Mouse (Mus musculus): ENCODE results near the gene Gm21762.
"Not testable (repeated sequence)": the region's sequence is repeated elsewhere in the genome, so short reads cannot be mapped to it uniquely, and the experiment has no call there.

The Gm21762 gene

DNA sequence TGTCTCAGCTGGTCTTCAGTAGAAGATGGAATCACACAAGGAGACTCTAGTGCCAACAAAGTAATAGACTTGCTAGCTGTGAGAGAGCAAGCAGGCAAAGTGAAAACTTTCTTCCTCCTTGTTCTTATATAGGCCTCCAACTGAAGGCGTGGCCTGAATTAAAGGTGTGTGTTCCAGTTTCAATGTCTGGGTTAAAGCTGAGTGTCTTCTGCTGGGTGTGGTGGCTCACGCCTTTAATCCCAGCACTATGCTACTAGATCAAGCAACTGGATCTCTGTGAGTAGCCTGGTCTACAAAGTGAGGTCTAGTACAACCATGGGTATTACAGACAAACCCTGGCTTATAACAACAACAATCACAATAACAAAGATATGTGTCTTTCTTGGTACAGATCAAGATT, at the start of gene Gm21762:
Gene Gm21762 (minus strand): TSS at position 101 of the 400 bp plus-strand sequence.
- DNase-seq (ENCODE audit: low spot score in 2 of 2): not testable (repeated sequence)

DNA sequence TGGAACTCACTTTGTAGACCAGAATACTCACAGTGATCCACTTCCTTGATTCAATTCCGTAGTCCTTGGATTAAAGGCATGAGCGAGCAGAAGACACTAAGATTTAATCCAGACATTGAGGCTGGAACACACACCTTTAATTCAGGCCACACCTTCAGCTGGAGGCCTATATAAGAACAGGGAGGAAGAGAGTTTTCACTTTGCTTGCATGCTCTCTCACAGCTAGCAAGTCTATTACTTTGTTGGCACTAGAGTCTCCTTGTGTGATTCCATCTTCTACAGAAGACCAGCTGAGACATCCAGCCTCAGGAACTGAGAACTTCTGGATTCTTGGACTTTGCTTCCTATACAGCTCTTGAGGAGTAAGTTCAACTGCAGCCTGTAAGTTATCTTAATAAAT, 47.1 kb upstream of the Gm21762 start, which contains the start of gene AF067061:
Gene AF067061 (plus strand): TSS at position 245 of the 400 bp plus-strand sequence.
- not testable (repeated sequence) for DNase-seq (ENCODE audit: low spot score in 2 of 2)

DNA sequence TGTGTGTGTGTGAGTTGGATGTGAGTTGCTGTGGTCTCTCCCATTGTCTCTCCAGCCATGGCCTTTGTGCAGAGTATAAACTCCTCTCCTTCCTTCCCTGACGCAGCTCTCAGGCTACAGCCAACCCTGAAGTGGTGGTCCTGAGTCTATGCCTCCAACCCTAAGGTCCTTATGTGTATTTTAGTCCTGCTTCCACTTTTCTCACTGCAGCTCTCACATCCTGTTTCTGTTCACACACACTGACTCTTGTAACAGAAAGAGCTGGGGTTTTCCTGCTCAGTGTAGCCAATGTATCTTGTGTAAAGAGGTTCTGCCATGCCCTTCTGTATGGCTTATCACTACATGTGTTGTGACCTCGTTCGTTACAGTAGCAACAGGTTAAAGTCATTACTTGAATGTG, 44.0 kb upstream of the Gm21762 start:
- not testable (repeated sequence) for DNase-seq (ENCODE audit: low spot score in 2 of 2)

DNA sequence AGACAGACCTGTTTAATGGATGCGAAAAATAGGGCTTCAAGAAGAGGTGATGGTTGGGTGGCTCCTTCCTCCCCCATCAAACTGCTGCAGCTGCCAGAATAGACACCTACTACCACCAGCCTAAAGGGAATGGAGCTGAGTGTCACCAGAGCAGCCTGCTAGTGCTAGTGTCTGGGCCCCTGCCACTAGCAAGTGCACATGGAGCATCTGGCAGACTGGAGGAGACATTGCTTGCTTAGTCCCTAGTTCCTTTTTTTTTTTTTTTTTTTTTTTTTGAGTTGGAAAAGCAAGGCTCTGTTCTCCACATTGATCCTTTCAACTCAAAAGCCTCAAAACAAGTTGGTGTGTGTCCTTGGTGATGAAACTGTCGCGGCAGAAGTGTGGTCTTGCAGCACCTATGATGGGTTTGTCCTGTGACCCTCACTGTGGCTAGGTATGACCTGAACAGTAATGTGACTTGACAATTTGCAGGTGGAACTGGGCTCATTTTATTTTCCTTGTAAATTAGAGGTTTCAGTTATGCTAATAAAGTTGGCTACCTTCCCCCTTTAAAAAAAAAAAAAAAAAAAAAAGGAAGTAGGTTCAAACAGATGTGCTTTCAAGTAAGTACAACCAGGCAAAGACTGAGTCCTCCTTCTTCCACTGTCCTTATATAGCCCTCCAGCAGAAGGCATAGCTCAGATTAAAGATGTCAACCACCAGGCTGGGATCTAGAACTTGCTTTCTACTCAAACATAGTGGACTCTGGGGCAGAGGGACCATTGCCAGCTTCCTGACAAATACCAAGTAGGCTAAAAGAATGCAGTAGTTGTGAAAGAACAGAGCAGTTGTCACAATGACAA, 43.3 kb upstream of the Gm21762 start:
- not testable (repeated sequence) for DNase-seq (ENCODE audit: low spot score in 2 of 2)

DNA sequence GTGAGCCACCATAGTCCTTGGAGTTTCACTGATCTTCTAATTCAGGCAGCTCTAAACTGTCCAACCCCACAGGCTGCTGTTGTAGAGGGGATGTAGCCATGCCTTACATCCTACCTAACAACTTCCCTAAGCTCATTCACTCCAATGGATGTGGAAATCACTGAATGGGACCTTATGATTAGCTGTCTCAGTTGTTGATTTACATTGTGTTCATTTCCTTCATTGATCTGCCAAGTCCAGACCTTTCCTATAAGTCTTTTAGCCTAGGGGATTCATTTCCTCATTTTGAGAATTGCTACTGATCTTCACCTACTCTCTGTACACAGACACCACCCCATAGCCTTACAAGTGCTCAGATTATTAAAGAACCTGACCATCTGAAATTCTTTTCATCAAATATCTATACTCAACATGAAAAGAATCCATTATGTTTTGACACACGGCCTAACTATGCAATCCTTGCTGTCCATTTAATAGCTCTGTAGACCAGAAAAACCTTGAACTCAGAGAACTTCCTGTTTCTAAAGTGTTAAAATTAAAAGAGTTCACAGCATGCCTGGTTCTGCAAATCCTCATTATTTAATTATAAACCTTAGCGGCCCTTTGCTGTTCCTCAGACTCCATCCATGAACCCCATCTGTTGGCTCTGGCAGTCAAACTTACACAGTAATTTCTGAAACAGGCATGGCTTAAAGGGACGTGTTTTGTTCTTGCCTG, 35.6 kb upstream of the Gm21762 start:
- not testable (repeated sequence) for DNase-seq (ENCODE audit: low spot score in 2 of 2)

DNA sequence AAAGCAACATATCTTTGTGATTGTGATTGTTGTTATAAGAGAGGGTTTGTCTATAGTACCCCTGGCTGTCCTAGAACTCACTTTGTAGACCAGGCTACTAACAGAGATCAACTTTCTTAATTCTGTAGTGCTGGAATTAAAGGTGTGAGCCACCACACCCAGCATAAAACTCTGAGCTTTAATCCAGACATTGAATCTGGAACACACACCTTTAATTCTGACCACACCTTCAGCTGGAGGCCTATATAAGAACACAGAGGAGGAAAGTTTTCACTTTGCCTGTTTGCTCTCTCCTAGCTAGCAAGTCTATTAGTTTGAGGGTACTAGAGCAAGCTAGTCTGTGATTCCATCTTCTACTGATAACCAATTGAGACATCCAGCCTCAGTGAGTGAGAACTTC, 23.1 kb upstream of the Gm21762 start, which contains the start of gene Gm21731:
Gene Gm21731 (plus strand): TSS at position 301 of the 400 bp plus-strand sequence.
- DNase-seq (ENCODE audit: low spot score in 2 of 2): not testable (repeated sequence)

DNA sequence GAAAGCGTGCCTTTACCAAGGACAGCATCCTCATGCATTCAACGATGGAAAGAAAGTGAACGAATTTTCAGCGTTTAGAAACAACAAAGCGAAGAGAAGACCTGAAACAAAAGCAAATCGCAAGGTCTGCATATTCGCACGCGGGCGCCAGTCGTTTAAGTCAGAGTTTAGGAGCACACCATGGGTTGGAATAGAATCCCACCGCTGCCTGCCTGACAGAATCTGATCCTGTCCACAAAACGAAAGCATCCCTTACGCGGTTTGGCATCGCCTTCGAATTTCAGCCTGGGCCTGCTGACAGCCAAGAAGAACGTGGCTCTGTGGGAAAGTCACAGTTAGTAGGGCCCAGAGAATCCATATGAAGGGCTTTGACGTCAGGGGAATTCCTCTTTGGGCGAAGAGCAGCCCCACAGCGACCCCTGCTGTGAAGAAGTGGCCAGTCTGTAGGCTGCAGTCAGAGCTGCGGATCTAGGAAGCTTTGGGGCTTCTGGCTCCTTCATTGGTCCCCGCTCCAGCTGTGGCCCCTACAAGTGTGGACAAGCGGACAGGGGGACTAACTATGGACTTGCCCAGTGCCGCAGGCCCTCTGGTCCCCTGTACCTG, 16.8 kb upstream of the Gm21762 start:
- not testable (repeated sequence) for DNase-seq (ENCODE audit: low spot score in 2 of 2)

DNA sequence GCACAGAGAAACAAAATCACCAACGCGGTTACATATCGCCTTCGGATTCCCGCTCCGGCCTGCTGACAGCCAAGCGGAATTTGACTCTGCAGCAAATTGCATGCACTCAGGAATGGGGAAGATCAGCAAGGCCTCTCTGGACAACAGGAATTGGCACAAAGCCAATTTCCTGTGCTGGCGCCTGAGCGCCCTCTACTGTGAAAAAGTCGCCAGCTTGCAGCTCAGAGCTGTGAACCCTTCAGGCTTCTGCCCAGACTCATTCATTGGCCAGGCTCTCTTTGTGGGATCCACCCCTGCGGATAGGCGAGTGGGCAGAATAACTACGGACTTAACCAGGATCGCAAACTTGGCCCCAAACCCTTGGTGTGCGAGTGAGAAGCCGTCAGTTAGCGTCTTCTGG, 16.1 kb upstream of the Gm21762 start:
- DNase-seq (ENCODE audit: low spot score in 2 of 2): not testable (repeated sequence)

DNA sequence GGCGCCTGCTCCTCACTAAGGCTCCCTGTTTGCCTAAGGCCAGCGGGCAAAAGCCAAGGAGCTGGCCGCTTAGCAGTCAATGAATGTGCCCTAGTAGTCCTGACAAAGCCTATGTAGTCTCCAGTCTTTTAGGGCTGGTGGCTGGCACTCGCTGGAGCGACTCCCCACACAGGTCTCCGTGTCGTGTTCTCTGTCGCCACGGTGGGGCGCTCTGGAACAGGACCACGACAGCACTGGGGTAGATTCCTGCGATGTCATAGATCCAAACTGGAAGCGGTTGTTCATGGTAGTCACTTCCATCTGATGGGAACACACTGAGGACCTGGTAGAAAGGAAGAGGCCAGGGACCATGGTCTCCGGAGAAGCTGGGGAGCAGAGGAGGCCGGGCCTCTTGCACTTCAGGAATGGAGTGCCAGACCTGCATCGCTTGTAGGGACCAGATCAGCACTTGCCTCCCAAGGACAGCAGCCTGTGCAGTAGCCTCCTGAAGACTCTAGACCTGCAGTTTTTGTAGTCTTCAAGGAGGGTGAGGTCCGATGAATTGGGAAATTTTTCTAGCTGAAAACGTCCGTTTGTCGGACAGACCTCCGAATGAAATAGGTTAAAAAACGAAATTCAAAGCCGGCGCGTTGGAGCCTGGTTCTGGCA, 7.4 kb upstream of the Gm21762 start:
- not testable (repeated sequence) for DNase-seq (ENCODE audit: low spot score in 2 of 2)

DNA sequence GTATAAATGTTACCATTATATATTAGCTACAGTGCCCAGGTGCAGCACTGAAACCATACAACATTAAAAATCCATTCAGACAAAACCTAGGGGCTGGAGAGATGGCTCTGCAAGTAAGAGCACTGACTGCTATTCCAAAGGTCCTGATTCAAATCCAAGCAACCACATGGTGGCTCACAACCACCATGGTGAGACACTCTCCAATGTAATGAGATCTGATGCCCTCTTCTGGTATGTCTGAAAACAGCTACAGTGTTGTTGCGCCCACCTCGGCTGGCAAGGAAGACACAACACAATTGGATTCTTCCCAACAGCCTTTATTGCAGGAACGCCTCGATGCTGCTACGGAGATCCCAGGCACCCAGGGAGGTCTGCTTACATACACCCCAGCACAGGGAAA, 5.2 kb upstream of the Gm21762 start:
- not testable (repeated sequence) for DNase-seq (ENCODE audit: low spot score in 2 of 2)

DNA sequence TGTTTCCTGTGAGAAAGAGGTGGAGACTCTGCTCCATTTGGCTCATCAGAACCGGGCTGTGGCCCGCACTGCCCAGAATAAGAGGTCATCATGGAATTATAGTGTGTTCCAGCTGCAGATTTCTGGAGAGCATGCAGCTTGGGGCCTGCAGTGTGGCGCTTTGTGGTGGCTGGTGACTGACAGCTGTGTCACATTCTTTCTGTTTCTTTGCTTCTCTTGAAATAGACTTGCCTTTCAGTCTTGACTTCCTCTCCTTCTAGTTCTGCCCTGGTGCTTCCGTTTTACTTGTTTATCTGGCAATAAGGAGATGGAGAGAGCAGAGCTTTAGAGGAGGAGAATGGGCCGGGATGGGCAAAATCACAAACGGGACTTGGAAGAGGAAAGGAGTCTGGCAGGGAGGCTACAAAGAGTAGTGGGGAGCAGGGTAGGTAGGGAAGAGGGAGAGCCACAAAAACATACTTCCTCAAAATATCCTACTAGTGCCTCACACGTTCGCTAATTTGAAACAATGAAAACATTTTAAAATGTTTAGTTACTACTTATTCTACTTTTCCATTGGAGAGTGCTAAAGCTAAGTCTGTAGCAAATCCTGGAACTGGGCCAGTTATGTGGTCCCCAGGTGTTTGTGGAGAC, 19.4 kb downstream of the Gm21762 start:
- not testable (repeated sequence) for DNase-seq (ENCODE audit: low spot score in 2 of 2)

DNA sequence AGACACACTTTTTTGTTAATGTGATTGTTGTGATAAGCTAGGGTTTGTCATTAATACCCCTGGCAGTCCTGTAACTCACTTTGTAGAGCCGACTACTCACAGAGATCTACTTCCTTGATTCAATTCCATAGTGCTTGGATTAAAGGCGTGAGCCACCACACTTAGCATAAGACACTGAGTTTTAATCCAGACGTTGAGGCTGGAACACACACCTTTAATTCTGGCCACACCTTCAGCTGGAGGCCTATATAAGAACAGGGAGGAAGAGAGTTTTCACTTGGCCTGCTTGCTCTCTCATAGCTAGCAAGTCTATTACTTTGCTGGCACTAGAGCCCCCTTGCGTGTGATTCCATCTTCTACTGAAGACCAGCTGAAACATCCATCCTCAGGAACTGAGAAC, 43.6 kb downstream of the Gm21762 start, which contains the start of gene Gm21818:
Gene Gm21818 (plus strand): TSS at position 301 of the 400 bp plus-strand sequence.
- DNase-seq (ENCODE audit: low spot score in 2 of 2): not testable (repeated sequence)

DNA sequence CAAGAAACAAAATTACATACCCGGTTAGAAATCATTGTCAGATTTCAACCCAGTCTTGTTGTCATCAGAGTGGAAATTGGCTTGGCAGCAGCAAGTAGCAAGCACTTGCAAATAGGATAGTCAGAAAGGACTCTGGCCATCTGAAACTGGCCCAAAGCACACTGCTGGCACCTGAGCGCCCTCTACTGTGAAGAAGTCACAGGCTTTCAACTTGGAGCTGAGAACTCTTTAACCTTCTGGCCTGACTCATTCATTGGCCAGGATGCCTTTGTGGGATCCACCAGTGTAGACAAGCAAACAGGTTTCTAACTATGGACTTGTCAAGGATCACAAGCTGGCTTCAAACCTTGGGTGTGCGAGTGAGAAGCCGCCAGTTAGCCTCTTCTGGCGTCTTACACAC, 47.4 kb downstream of the Gm21762 start:
- DNase-seq (ENCODE audit: low spot score in 2 of 2): not testable (repeated sequence)
